Mouse (Mus musculus) forebrain, postnatal 0 days (tissue): ENCODE data around the gene 1700016D06Rik. TPM values are rescaled to one million over a fixed set of nuclear protein-coding genes. Genes with fewer than 3 reads are reported as not detected.

Experiments
- ATAC-seq: fragments of 200-750 bp; cut with Nextera tagmentation; 2 replicates; pipeline ENCODE4 v1.8.0; 2017; ENCODE audit warnings: mild to moderate bottlenecking, moderate library complexity
- DNase-seq: peaks from one replicate; pipeline ENCODE4 v3.0.0-alpha.2; 2015
- H3K27ac ChIP-seq: fragments of 300-500 bp; sonication (generic); 2 replicates; pipeline ENCODE4 v1.5.1; 2014; ENCODE audit warnings: low read depth, mild to moderate bottlenecking, antibody characterized with exemption, low read length, moderate library complexity, mixed read lengths
- H3K27me3 ChIP-seq: fragments of 300-500 bp; sonication (generic); 2 replicates; pipeline ENCODE4 v1.6.1; 2014; ENCODE audit warnings: mild to moderate bottlenecking, low read length, mixed read lengths; ENCODE audit not compliant: insufficient read depth
- H3K36me3 ChIP-seq: fragments of 300-500 bp; sonication (generic); 2 replicates; pipeline ENCODE4 v1.6.1; 2014; ENCODE audit warnings: mild to moderate bottlenecking, moderate library complexity; ENCODE audit not compliant: insufficient read depth
- H3K4me1 ChIP-seq: fragments of 300-500 bp; sonication (generic); 2 replicates; pipeline ENCODE4 v1.6.1; 2014; ENCODE audit warnings: antibody characterized with exemption; ENCODE audit not compliant: insufficient read depth
- H3K4me2 ChIP-seq: fragments of 300-500 bp; sonication (generic); 2 replicates; pipeline ENCODE4 v1.6.1; 2014; ENCODE audit warnings: low read depth, mild to moderate bottlenecking, moderate library complexity
- H3K4me3 ChIP-seq: fragments of 300-500 bp; sonication (generic); 2 replicates; pipeline ENCODE4 v1.5.1; 2014; ENCODE audit warnings: low read depth, low read length, mixed read lengths
- H3K9ac ChIP-seq: fragments of 300-500 bp; sonication (generic); 2 replicates; pipeline ENCODE4 v1.6.1; 2014; ENCODE audit warnings: mild to moderate bottlenecking
- H3K9me3 ChIP-seq: fragments of 300-500 bp; sonication (generic); 2 replicates; pipeline ENCODE4 v1.6.1; 2016; ENCODE audit warnings: low read length
- CTCF ChIP-seq: sonication (generic); IDR thresholded peaks from 2 replicates; pipeline ENCODE4 v1.5.1; 2016; ENCODE audit warnings: antibody characterized with exemption, control low read depth, low read depth
- WGBS: fragments of 180-500 bp; shearing (Covaris S2); extraction: QIAGEN DNeasy Blood & Tissue Kit; methylation state at CpG from one replicate; pipeline ENCODE4 v1.1.7; 2014; 5-methylcytosine and 5-hydroxymethylcytosine counted together
- polyA plus RNA-seq: library from polyadenylated mRNA; unstranded; fragments of >200 nt; fragmentation: Nextera tagmentation; extraction: Ambion mirVana; gene quantifications from 2 replicates; pipeline ENCODE4 v1.2.1, GENCODE M21; 2015
- total RNA-seq: library from RNA; depleted of rRNA; stranded (reverse); fragments of >200 nt; gene quantifications from 2 replicates; pipeline ENCODE4 v1.2.3, GENCODE M21; 2014; rRNA removed

1700016D06Rik gene
- total RNA-seq (not detected in 2 replicates), polyA plus RNA-seq (0.22 TPM in 1 of 2 replicates, not detected in the other)

- Histone ChIP-seq H3K9me3 (no peaks in the 10 kb centered on the region), H3K4me1 (0 out of 2 replicates have a peak, but pooled peaks cover under 1% of the 10 kb centered on the region), H3K4me2 (peak within 1 kb of the TSS; percentile 43), H3K4me3 (no peak within 1 kb of the TSS), H3K36me3 (no peaks in the 10 kb centered on the region), H3K27ac (no peak within 1 kb of the TSS), H3K27me3 (no peaks in the 10 kb centered on the region), H3K9ac (no peak within 1 kb of the TSS)
- WGBS: 65% methylated on average over 6 of the region's 6 CpGs
- ATAC-seq: no peak
- DNase-seq: no peak
- TF ChIP-seq CTCF: no peak
Observed at GRCm38 (mm10) chr8:11701033-11701362, at the start of gene 1700016D06Rik. 1700016D06Rik (minus strand) TSS chr8:11701063.

- Histone ChIP-seq H3K36me3 (no peaks in the 10 kb centered on the region), H3K9ac (no peak overlapping the region), H3K27me3 (no peaks in the 10 kb centered on the region), H3K9me3 (no peaks in the 10 kb centered on the region), H3K4me2 (no peak overlapping the region), H3K4me3 (no peak overlapping the region), H3K27ac (no peak overlapping the region), H3K4me1 (no peaks in the 10 kb centered on the region)
- 60% methylated on average over 6 of the region's 6 CpGs for WGBS
- ATAC-seq: no peak
- no peak for TF ChIP-seq CTCF
- no peak for DNase-seq
Observed at GRCm38 (mm10) chr8:11749472-11749871, 48.6 kb upstream of the 1700016D06Rik start.

DNA sequence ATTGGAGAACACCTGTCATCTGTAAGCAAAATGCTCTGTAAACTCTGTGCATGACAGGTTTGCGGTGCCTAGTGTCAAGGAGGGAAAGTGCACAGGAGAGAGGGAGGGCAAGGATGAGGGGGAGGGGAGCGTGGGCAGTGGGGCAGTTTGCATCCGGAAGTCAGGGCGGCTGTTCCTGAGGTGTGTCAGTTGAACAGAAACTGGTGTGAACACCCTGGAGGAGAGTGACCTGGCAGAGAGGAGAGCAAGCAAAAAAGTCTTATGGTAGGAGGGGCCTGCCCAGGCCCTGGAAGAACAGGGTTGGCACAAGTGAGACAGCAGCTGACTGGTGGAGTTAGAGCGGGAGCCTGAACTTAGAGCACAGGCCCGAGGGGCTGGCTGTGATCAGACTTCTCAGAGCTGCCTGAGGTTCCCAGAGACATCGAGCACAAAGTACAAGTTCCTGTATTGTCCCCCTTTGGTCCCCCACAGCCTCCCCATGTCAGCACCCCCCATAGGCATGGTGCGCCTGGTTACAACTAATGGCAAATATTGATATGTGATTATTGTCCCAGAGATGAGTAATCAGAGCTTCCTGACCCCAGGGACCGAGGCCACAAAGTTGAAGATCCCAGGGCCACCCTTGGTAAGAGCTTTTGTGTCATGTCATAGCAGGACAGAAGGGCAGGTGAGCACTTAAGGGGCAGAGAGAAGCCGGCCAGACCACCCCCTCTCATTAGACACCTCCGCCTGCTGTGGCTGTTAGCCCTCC lies 46.2 kb upstream of the 1700016D06Rik start:
- Histone ChIP-seq H3K9me3 (no peaks in the 10 kb centered on the region), H3K27me3 (no peaks in the 10 kb centered on the region), H3K4me3 (no peak overlapping the region), H3K9ac (no peak overlapping the region), H3K36me3 (no peaks in the 10 kb centered on the region), H3K4me1 (no peaks in the 10 kb centered on the region), H3K27ac (no peak overlapping the region), H3K4me2 (no peak overlapping the region)
- DNase-seq (no peak), ATAC-seq (no peak)
- WGBS: 86% methylated on average over 11 of the region's 11 CpGs
- no peak for TF ChIP-seq CTCF

DNA sequence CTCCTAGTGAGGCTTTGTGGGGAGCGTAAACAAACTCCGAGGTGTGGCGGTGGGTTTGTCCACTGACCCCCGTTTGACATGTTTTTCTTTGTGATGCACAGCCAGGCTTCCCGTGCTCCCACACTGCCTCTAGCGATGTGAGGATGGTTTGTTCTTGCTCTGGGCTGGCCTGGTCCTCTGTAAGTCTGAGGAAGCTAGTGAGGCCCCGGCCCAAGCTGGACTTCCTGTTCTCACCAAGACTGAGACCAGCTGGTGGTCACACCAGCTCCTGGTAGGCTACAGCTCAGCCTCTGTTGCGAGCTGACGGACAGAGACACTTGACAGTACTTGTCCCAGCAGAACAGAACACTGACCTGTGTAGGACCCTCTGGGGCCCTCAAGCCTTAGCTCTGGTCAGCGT lies 42.7 kb upstream of the 1700016D06Rik start:
- DNase-seq (no peak), ATAC-seq (no peak; the same call in 1 of the 2 replicates)
- Histone ChIP-seq H3K36me3 (peaks cover 22% of the 10 kb centered on the region), H3K9me3 (no peaks in the 10 kb centered on the region), H3K4me1 (no peaks in the 10 kb centered on the region), H3K4me3 (no peak overlapping the region), H3K4me2 (no peak overlapping the region), H3K27ac (no peak overlapping the region), H3K27me3 (no peaks in the 10 kb centered on the region), H3K9ac (no peak overlapping the region)
- no peak for TF ChIP-seq CTCF
- WGBS: 87% methylated on average over 10 of the region's 10 CpGs

- Histone ChIP-seq H3K9ac (no peak overlapping the region), H3K9me3 (no peaks in the 10 kb centered on the region), H3K4me2 (no peak overlapping the region), H3K36me3 (peaks cover 40% of the 10 kb centered on the region), H3K4me3 (no peak overlapping the region), H3K27me3 (no peaks in the 10 kb centered on the region), H3K27ac (no peak overlapping the region), H3K4me1 (no peaks in the 10 kb centered on the region)
- 92% methylated on average over 2 of the region's 2 CpGs for WGBS
- DNase-seq: no peak
- TF ChIP-seq CTCF: no peak
- ATAC-seq: no peak
Observed at GRCm38 (mm10) chr8:11740857-11741256, 40.0 kb upstream of the 1700016D06Rik start.

DNA sequence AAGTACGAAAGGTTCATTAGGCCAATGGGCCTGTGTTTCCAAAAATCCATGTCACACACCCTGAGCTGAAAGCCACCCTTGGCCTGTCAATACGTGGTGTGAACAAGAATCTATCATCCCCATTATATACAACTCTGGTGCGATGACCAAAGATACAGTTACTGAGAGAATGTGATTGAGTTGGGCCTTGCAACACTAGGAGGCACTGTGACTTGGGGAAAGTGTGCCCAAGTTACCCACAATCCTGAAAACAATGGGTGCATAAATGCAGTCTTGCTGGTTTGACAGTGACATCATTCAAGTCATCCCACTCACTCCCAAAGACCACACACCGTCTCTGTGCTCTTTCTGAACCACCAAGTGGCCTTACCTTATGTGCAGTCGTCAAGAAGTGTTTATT lies 38.2 kb upstream of the 1700016D06Rik start:
- no peak overlapping the region for H3K27ac ChIP-seq
- H3K27me3 ChIP-seq: no peaks in the 10 kb centered on the region
- 91% methylated on average over 5 of the region's 5 CpGs for WGBS
- ATAC-seq (no peak), DNase-seq (no peak)
- no peaks in the 10 kb centered on the region for H3K4me1 ChIP-seq
- H3K9me3 ChIP-seq: no peaks in the 10 kb centered on the region
- TF ChIP-seq CTCF: no peak
- peaks cover 48% of the 10 kb centered on the region for H3K36me3 ChIP-seq
- no peak overlapping the region for H3K4me2 ChIP-seq
- no peak overlapping the region for H3K4me3 ChIP-seq
- no peak overlapping the region for H3K9ac ChIP-seq

GRCm38 (mm10) chr8:11737096-11737495 lies 36.2 kb upstream of the 1700016D06Rik start:
- Histone ChIP-seq H3K9ac (no peak overlapping the region), H3K27me3 (no peaks in the 10 kb centered on the region), H3K4me1 (no peaks in the 10 kb centered on the region), H3K4me2 (no peak overlapping the region), H3K27ac (no peak overlapping the region), H3K9me3 (no peaks in the 10 kb centered on the region), H3K36me3 (peaks cover 48% of the 10 kb centered on the region), H3K4me3 (no peak overlapping the region)
- 90% methylated on average over 6 of the region's 6 CpGs for WGBS
- ATAC-seq: no peak
- DNase-seq: no peak
- no peak for TF ChIP-seq CTCF
